Mouse (Mus musculus): ENCODE measurements at regions not wholly inside any gene's neighbourhood (a gene's known extent, or its start where the extent isn't known, plus 50 kb on each side); places are given as distances from the start of the nearest gene placed in this dataset.

GRCm38 (mm10) chr13:30085446-30085845, 50.8 kb upstream of the Mboat1 start:
- Histone ChIP-seq H3K27me3 (replicated peaks; ENCODE audit: control insufficient read depth, insufficient read depth, low read length) (no peaks in the 10 kb centered on the region), H3K4me3 (ENCODE audit: low read depth, low read length) (no peak overlapping the region), H3K9ac (ENCODE audit: low read depth, low read length) (no peak overlapping the region), H3K4me2 (ENCODE audit: low read depth, low read length) (no peak overlapping the region), H3K27ac (replicated peaks; ENCODE audit: low read depth, low read length) (no peak overlapping the region), H3K4me1 (ENCODE audit: control insufficient read depth, insufficient read depth, low read length) (no peaks in the 10 kb centered on the region), H3K36me3 (ENCODE audit: control insufficient read depth, insufficient read depth, low read length) (no peaks in the 10 kb centered on the region), H3K9me3 (ENCODE audit: control insufficient read depth, low read length) (peaks cover 4% of the 10 kb centered on the region; the same call in 1 of the 2 replicates)
- ATAC-seq (ENCODE audit: low read depth) (peak; percentile 5; the same call in 1 of the 2 replicates), DNase-seq (ENCODE audit: low spot score) (no peak)
- 62% methylated on average over 4 of the region's 4 CpGs for WGBS

- H3K27ac ChIP-seq (replicated peaks; ENCODE audit: low read depth, low read length) = no peak overlapping the region
- DNase-seq (ENCODE audit: low spot score) (peak; percentile 91), ATAC-seq (ENCODE audit: low read depth) (peak; percentile 91)
- H3K27me3 ChIP-seq (replicated peaks; ENCODE audit: control insufficient read depth, insufficient read depth, low read length) = no peaks in the 10 kb centered on the region
- H3K9me3 ChIP-seq (ENCODE audit: control insufficient read depth, low read length) = peaks cover 4% of the 10 kb centered on the region; the same call in 1 of the 2 replicates
- H3K36me3 ChIP-seq (ENCODE audit: control insufficient read depth, insufficient read depth, low read length) = no peaks in the 10 kb centered on the region
- peak overlapping the region; percentile 26; the same call in 1 of the 2 replicates for H3K4me2 ChIP-seq (ENCODE audit: low read depth, low read length)
- no peak overlapping the region for H3K4me3 ChIP-seq (ENCODE audit: low read depth, low read length)
- no peaks in the 10 kb centered on the region for H3K4me1 ChIP-seq (ENCODE audit: control insufficient read depth, insufficient read depth, low read length)
- 1% methylated on average over 10 of the region's 10 CpGs for whole genome bisulfite sequencing
- no peak overlapping the region for H3K9ac ChIP-seq (ENCODE audit: low read depth, low read length)
Measured at GRCm38 (mm10) chr13:30085005-30085404, 51.3 kb upstream of the Mboat1 start.

- Histone ChIP-seq H3K4me1 (ENCODE audit: control insufficient read depth, insufficient read depth, low read length) (0 out of 2 replicates have a peak, but pooled peaks cover 3% of the 10 kb centered on the region), H3K36me3 (ENCODE audit: control insufficient read depth, insufficient read depth, low read length) (no peaks in the 10 kb centered on the region), H3K4me2 (ENCODE audit: low read depth, low read length) (no peak overlapping the region), H3K27me3 (replicated peaks; ENCODE audit: control insufficient read depth, insufficient read depth, low read length) (no peaks in the 10 kb centered on the region), H3K9ac (ENCODE audit: low read depth, low read length) (no peak overlapping the region), H3K27ac (replicated peaks; ENCODE audit: low read depth, low read length) (no peak overlapping the region), H3K4me3 (ENCODE audit: low read depth, low read length) (no peak overlapping the region), H3K9me3 (ENCODE audit: control insufficient read depth, low read length) (peaks cover 3% of the 10 kb centered on the region; the same call in 1 of the 2 replicates)
- WGBS = 70% methylated on average over 5 of the region's 5 CpGs
- DNase-seq (ENCODE audit: low spot score) (no peak), ATAC-seq (ENCODE audit: low read depth) (no peak)
Measured at GRCm38 (mm10) chr13:30084386-30084785, 51.9 kb upstream of the Mboat1 start.

GRCm38 (mm10) chr13:30083949-30084348, 52.3 kb upstream of the Mboat1 start:
- ATAC-seq (ENCODE audit: low read depth) (no peak), DNase-seq (ENCODE audit: low spot score) (no peak)
- no peaks in the 10 kb centered on the region for H3K27me3 ChIP-seq (replicated peaks; ENCODE audit: control insufficient read depth, insufficient read depth, low read length)
- H3K36me3 ChIP-seq (ENCODE audit: control insufficient read depth, insufficient read depth, low read length) = no peaks in the 10 kb centered on the region
- H3K4me3 ChIP-seq (ENCODE audit: low read depth, low read length) = no peak overlapping the region
- no peaks in the 10 kb centered on the region for H3K9me3 ChIP-seq (ENCODE audit: control insufficient read depth, low read length)
- 0 out of 2 replicates have a peak, but pooled peaks cover 3% of the 10 kb centered on the region for H3K4me1 ChIP-seq (ENCODE audit: control insufficient read depth, insufficient read depth, low read length)
- H3K9ac ChIP-seq (ENCODE audit: low read depth, low read length) = no peak overlapping the region
- no peak overlapping the region for H3K4me2 ChIP-seq (ENCODE audit: low read depth, low read length)
- 80% methylated on average over 6 of the region's 6 CpGs for WGBS
- H3K27ac ChIP-seq (replicated peaks; ENCODE audit: low read depth, low read length) = no peak overlapping the region

GRCm38 (mm10) chr13:30082761-30083160, 53.5 kb upstream of the Mboat1 start:
- Histone ChIP-seq H3K4me2 (ENCODE audit: low read depth, low read length) (no peak overlapping the region), H3K9ac (ENCODE audit: low read depth, low read length) (no peak overlapping the region), H3K36me3 (ENCODE audit: control insufficient read depth, insufficient read depth, low read length) (no peaks in the 10 kb centered on the region), H3K4me1 (ENCODE audit: control insufficient read depth, insufficient read depth, low read length) (0 out of 2 replicates have a peak, but pooled peaks cover 3% of the 10 kb centered on the region), H3K27ac (replicated peaks; ENCODE audit: low read depth, low read length) (no peak overlapping the region), H3K4me3 (ENCODE audit: low read depth, low read length) (no peak overlapping the region), H3K27me3 (replicated peaks; ENCODE audit: control insufficient read depth, insufficient read depth, low read length) (no peaks in the 10 kb centered on the region), H3K9me3 (ENCODE audit: control insufficient read depth, low read length) (no peaks in the 10 kb centered on the region)
- DNase-seq (ENCODE audit: low spot score) (peak; percentile 72), ATAC-seq (ENCODE audit: low read depth) (no peak)
- WGBS = 37% methylated on average over 2 of the region's 2 CpGs

- no peaks in the 10 kb centered on the region for H3K9me3 ChIP-seq (ENCODE audit: control insufficient read depth, low read length)
- no peak overlapping the region for H3K4me3 ChIP-seq (ENCODE audit: low read depth, low read length)
- DNase-seq (ENCODE audit: low spot score) (no peak), ATAC-seq (ENCODE audit: low read depth) (no peak)
- no peak overlapping the region for H3K4me2 ChIP-seq (ENCODE audit: low read depth, low read length)
- H3K36me3 ChIP-seq (ENCODE audit: control insufficient read depth, insufficient read depth, low read length) = no peaks in the 10 kb centered on the region
- no peak overlapping the region for H3K27ac ChIP-seq (replicated peaks; ENCODE audit: low read depth, low read length)
- 65% methylated on average over 15 of the region's 15 CpGs for WGBS
- no peaks in the 10 kb centered on the region for H3K27me3 ChIP-seq (replicated peaks; ENCODE audit: control insufficient read depth, insufficient read depth, low read length)
- 0 out of 2 replicates have a peak, but pooled peaks cover 3% of the 10 kb centered on the region for H3K4me1 ChIP-seq (ENCODE audit: control insufficient read depth, insufficient read depth, low read length)
- no peak overlapping the region for H3K9ac ChIP-seq (ENCODE audit: low read depth, low read length)
Measured at GRCm38 (mm10) chr13:30080705-30081474, 55.4 kb upstream of the Mboat1 start.

- no peak overlapping the region for H3K27ac ChIP-seq (replicated peaks; ENCODE audit: low read depth, low read length)
- H3K4me1 ChIP-seq (ENCODE audit: control insufficient read depth, insufficient read depth, low read length) = 0 out of 2 replicates have a peak, but pooled peaks cover 2% of the 10 kb centered on the region
- ATAC-seq (ENCODE audit: low read depth) (no peak), DNase-seq (ENCODE audit: low spot score) (peak; percentile 35)
- no peaks in the 10 kb centered on the region for H3K9me3 ChIP-seq (ENCODE audit: control insufficient read depth, low read length)
- no peak overlapping the region for H3K4me3 ChIP-seq (ENCODE audit: low read depth, low read length)
- H3K9ac ChIP-seq (ENCODE audit: low read depth, low read length) = no peak overlapping the region
- no peaks in the 10 kb centered on the region for H3K36me3 ChIP-seq (ENCODE audit: control insufficient read depth, insufficient read depth, low read length)
- 87% methylated on average over 2 of the region's 2 CpGs for WGBS
- H3K4me2 ChIP-seq (ENCODE audit: low read depth, low read length) = no peak overlapping the region
- no peaks in the 10 kb centered on the region for H3K27me3 ChIP-seq (replicated peaks; ENCODE audit: control insufficient read depth, insufficient read depth, low read length)
Measured at GRCm38 (mm10) chr13:30074517-30075064, 61.7 kb upstream of the Mboat1 start.

- Histone ChIP-seq H3K4me1 (ENCODE audit: control insufficient read depth, insufficient read depth, low read length) (no peaks in the 10 kb centered on the region), H3K36me3 (ENCODE audit: control insufficient read depth, insufficient read depth, low read length) (no peaks in the 10 kb centered on the region), H3K27ac (replicated peaks; ENCODE audit: low read depth, low read length) (no peak overlapping the region), H3K9ac (ENCODE audit: low read depth, low read length) (no peak overlapping the region), H3K9me3 (ENCODE audit: control insufficient read depth, low read length) (no peaks in the 10 kb centered on the region), H3K27me3 (replicated peaks; ENCODE audit: control insufficient read depth, insufficient read depth, low read length) (no peaks in the 10 kb centered on the region), H3K4me2 (ENCODE audit: low read depth, low read length) (no peak overlapping the region), H3K4me3 (ENCODE audit: low read depth, low read length) (no peak overlapping the region)
- DNase-seq (ENCODE audit: low spot score) = no peak
- 88% methylated on average over 3 of the region's 3 CpGs for WGBS
- ATAC-seq (ENCODE audit: low read depth) = no peak
Measured at GRCm38 (mm10) chr13:30074069-30074468, 62.2 kb upstream of the Mboat1 start.
